Mouse (Mus musculus) cerebellum, postnatal 25 days (tissue): ENCODE measurements at regions not wholly inside any gene's neighbourhood (a gene's known extent, or its start where the extent isn't known, plus 50 kb on each side); places are given as distances from the start of the nearest gene placed in this dataset.

Experiments used
- DNase-seq, 2 experiments: peaks; one replicate each; pipeline ENCODE4 v3.0.0; 2021; ENCODE audit warnings: mixed read lengths in 2 of 2

- no peak for DNase-seq
These were observed 99.9 kb upstream of the Ctbp2 start for GRCm38 (mm10) chr7:133223948-133224652.

- no peak for DNase-seq
These were observed 88.2 kb upstream of the Ctbp2 start for GRCm38 (mm10) chr7:133212328-133212727.

GRCm38 (mm10) chr7:133205704-133206103 lies 81.5 kb upstream of the Ctbp2 start:
- DNase-seq = peak; percentile 18 to 30

- DNase-seq = no peak
These were observed 80.3 kb upstream of the Ctbp2 start for GRCm38 (mm10) chr7:133204485-133204884.

GRCm38 (mm10) chr7:133203933-133204332 lies 79.8 kb upstream of the Ctbp2 start:
- DNase-seq = no peak

- no peak for DNase-seq
These were observed 78.1 kb upstream of the Ctbp2 start for GRCm38 (mm10) chr7:133202092-133202880.

- no peak for DNase-seq
These were observed 74.9 kb upstream of the Ctbp2 start for GRCm38 (mm10) chr7:133199046-133199445.

- DNase-seq = no peak
These were observed 65.8 kb upstream of the Ctbp2 start for GRCm38 (mm10) chr7:133189880-133190462.

GRCm38 (mm10) chr7:133185931-133186601 lies 61.9 kb upstream of the Ctbp2 start:
- DNase-seq = peak; percentile 70 to 80

GRCm38 (mm10) chr7:133184905-133185594 lies 60.9 kb upstream of the Ctbp2 start:
- no peak for DNase-seq

- DNase-seq = no peak
These were observed 57.2 kb upstream of the Ctbp2 start for GRCm38 (mm10) chr7:133181388-133181787.

- DNase-seq = peak; percentile 18 to 45
These were observed 53.0 kb upstream of the Ctbp2 start for GRCm38 (mm10) chr7:133177179-133177575.

GRCm38 (mm10) chr7:133176256-133177178 lies 52.4 kb upstream of the Ctbp2 start:
- peak; percentile 80 to 83 for DNase-seq
